Mouse (Mus musculus): ENCODE measurements around the gene Sprtn.

The Sprtn gene

GRCm38 (mm10) chr8:124947865-124948732 lies 50.4 kb downstream of the Sprtn start:
- peak; percentile 72 for DNase-seq

GRCm38 (mm10) chr8:124948733-124949111 lies 51.0 kb downstream of the Sprtn start:
- DNase-seq, result peak; percentile 60 to 64

GRCm38 (mm10) chr8:124949209-124950068 lies 51.8 kb downstream of the Sprtn start, which contains the start of gene Egln1:
Gene Egln1, minus strand, starts transcription at chr8:124949324.
- DNase-seq, result peak; percentile 81 to 89

- DNase-seq, result no peak
Observed at GRCm38 (mm10) chr8:124950069-124950456, 52.4 kb downstream of the Sprtn start.

GRCm38 (mm10) chr8:124950865-124951264 lies 53.2 kb downstream of the Sprtn start:
- DNase-seq, result no peak

- DNase-seq, result no peak
Observed at GRCm38 (mm10) chr8:124953188-124953587, 55.5 kb downstream of the Sprtn start.

- no peak for DNase-seq
Observed at GRCm38 (mm10) chr8:124954572-124955082, 56.9 kb downstream of the Sprtn start.
